Mouse (Mus musculus) neural tube, embryonic 15.5 days (tissue): ENCODE results near the gene Gm38431. TPM values are rescaled to one million over a fixed set of nuclear protein-coding genes. Genes with fewer than 3 reads are reported as not detected.

Experiments
- ATAC-seq: fragments of 200-750 bp; cut with Nextera tagmentation; 2 replicates; pipeline ENCODE4 v1.8.0; 2017; ENCODE audit warnings: mild to moderate bottlenecking, moderate TSS enrichment, moderate library complexity; ENCODE audit not compliant: low FRiP score
- H3K27ac ChIP-seq: fragments of 300-500 bp; sonication (generic); replicated peaks from 2 replicates; pipeline ENCODE4 v1.5.1; 2015; ENCODE audit warnings: mild to moderate bottlenecking, inconsistent platforms
- H3K27me3 ChIP-seq: fragments of 300-500 bp; sonication (generic); replicated peaks from 2 replicates; pipeline ENCODE4 v1.6.1; 2015; ENCODE audit warnings: inconsistent platforms
- H3K36me3 ChIP-seq: fragments of 300-500 bp; sonication (generic); 2 replicates; pipeline ENCODE4 v1.6.1; 2015; ENCODE audit warnings: inconsistent platforms
- H3K4me1 ChIP-seq: fragments of 300-500 bp; sonication (generic); 2 replicates; pipeline ENCODE4 v1.6.1; 2015; ENCODE audit warnings: inconsistent platforms
- H3K4me2 ChIP-seq: fragments of 300-500 bp; sonication (generic); 2 replicates; pipeline ENCODE4 v1.6.1; 2015; ENCODE audit warnings: inconsistent platforms, mild to moderate bottlenecking, moderate library complexity
- H3K4me3 ChIP-seq: fragments of 300-500 bp; sonication (generic); replicated peaks from 2 replicates; pipeline ENCODE4 v1.5.1; 2015; ENCODE audit warnings: mild to moderate bottlenecking, inconsistent platforms
- H3K9ac ChIP-seq: fragments of 300-500 bp; sonication (generic); replicated peaks from 2 replicates; pipeline ENCODE4 v1.6.1; 2015; ENCODE audit warnings: mild to moderate bottlenecking, inconsistent platforms
- H3K9me3 ChIP-seq: fragments of 300-500 bp; sonication (generic); replicated peaks from 2 replicates; pipeline ENCODE4 v1.6.1; 2016; ENCODE audit warnings: inconsistent platforms
- WGBS: fragments of 180-500 bp; shearing (Covaris S2); methylation state at CpG from one replicate; pipeline ENCODE4 v1.1.7; 2015; ENCODE audit warnings: mixed read lengths; 5-methylcytosine and 5-hydroxymethylcytosine counted together
- polyA plus RNA-seq: library from polyadenylated mRNA; unstranded; fragments of >200 nt; fragmentation: Nextera tagmentation; extraction: Ambion mirVana; gene quantifications from 2 replicates; pipeline ENCODE4 v1.2.1, GENCODE M21; 2015

The Gm38431 gene
- polyA plus RNA-seq, 1 experiment from 2014 or later = 1.4 TPM

- Histone ChIP-seq H3K36me3 (peaks cover 61% of the 10 kb centered on the region), H3K27ac (no peak overlapping the region), H3K9me3 (no peaks in the 10 kb centered on the region), H3K9ac (no peak overlapping the region), H3K4me1 (peaks cover 7% of the 10 kb centered on the region), H3K27me3 (no peaks in the 10 kb centered on the region), H3K4me2 (no peak overlapping the region), H3K4me3 (no peak overlapping the region)
- ATAC-seq = no peak
- 89% methylated on average over 2 of the region's 2 CpGs for whole genome bisulfite sequencing
Observed at GRCm38 (mm10) chr9:21126259-21126627, 34.4 kb upstream of the Gm38431 start.

DNA sequence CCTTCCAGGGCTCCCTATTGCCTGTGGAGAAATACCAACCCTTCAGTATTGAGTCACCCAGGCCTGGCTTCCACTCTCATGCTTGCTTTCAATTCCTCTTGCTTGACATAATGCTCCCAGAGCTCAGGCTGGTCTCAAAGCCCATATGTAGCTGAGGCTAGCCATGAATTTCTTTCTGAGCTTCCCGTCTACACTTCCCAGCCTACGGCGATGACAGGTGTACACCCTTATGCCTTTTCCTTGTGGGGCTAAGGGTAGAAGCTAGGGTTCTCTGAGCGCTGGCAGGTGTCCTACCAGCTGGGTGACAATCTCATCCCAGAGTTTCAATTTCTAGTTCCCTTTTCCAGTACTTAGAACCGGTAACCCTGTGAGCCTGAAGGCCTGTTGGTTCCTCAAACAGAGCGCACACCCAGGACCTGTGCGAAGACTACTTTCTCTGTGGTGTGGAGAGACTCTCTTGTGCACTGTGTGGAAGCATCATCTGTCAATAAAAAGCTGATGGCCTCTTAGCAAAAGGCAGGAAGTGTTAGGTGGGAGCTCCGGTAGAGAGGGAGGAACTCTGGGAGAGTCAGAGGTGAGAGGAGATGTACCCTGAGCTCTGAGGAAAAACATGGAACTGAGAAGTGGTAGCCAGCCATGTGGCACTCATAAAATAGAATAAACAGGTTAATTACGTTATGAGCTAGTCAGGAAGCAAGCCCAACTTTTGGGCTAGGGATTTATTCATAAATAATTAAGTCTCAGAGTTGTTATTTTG, 33.9 kb upstream of the Gm38431 start:
- no peaks in the 10 kb centered on the region for H3K9me3 ChIP-seq
- H3K27me3 ChIP-seq = no peaks in the 10 kb centered on the region
- no peak overlapping the region for H3K4me2 ChIP-seq
- H3K4me3 ChIP-seq = no peak overlapping the region
- H3K4me1 ChIP-seq = peaks cover 7% of the 10 kb centered on the region
- no peak overlapping the region for H3K9ac ChIP-seq
- H3K36me3 ChIP-seq = peaks cover 67% of the 10 kb centered on the region
- WGBS = 89% methylated on average over 9 of the region's 9 CpGs
- no peak overlapping the region for H3K27ac ChIP-seq
- ATAC-seq = no peak

GRCm38 (mm10) chr9:21124837-21125236, 33.0 kb upstream of the Gm38431 start:
- no peak overlapping the region for H3K4me3 ChIP-seq
- no peak overlapping the region for H3K9ac ChIP-seq
- peaks cover 75% of the 10 kb centered on the region for H3K36me3 ChIP-seq
- no peaks in the 10 kb centered on the region for H3K9me3 ChIP-seq
- H3K27me3 ChIP-seq = no peaks in the 10 kb centered on the region
- H3K4me2 ChIP-seq = no peak overlapping the region
- no peak for ATAC-seq
- no peak overlapping the region for H3K27ac ChIP-seq
- 87% methylated on average over 5 of the region's 5 CpGs for WGBS
- H3K4me1 ChIP-seq = no peaks in the 10 kb centered on the region

DNA sequence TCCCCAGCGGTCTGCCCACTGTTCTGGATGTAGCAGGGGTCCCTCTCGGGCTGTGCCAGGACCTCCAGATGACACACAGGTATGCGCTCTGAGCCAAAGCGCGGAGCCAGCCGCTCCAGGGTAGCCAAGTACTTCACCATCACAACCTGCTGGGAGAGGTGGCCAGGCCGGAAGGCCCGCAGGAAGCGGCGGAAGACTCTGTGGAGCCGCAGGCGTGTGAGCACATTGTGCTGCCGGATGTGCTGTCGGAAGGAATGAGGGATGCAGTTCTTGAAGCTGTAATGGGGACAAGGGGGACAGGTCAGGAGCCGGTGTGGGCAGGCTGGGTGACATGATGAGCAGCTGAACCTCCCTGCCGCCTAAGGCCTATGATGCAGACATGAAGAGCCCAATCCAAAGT, 29.7 kb upstream of the Gm38431 start:
- WGBS = 94% methylated on average over 16 of the region's 16 CpGs
- no peaks in the 10 kb centered on the region for H3K4me1 ChIP-seq
- no peaks in the 10 kb centered on the region for H3K9me3 ChIP-seq
- no peak overlapping the region for H3K4me3 ChIP-seq
- ATAC-seq = no peak
- no peak overlapping the region for H3K27ac ChIP-seq
- H3K9ac ChIP-seq = no peak overlapping the region
- no peaks in the 10 kb centered on the region for H3K27me3 ChIP-seq
- H3K36me3 ChIP-seq = peaks cover 67% of the 10 kb centered on the region
- no peak overlapping the region for H3K4me2 ChIP-seq

DNA sequence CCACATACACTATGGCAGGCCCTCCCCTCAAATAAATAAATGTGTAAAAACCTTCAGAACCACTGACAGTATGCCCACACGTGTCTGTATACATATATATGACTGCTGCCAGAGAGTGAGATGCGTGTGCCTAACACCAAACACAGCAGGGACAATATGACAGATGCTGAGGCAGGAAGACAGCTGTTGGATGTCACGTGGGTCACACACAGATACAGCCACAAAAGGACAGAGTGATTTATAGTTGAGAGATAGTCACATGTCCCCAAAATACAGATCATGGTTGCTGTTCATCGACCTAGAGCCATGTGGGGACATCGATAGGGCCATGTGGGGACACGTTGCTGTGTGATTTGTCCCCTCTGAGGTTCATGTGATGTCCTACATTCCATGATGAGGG, 25.3 kb upstream of the Gm38431 start:
- no peak for ATAC-seq
- WGBS = 74% methylated on average over 6 of the region's 6 CpGs
- H3K4me1 ChIP-seq = no peaks in the 10 kb centered on the region
- no peak overlapping the region for H3K4me3 ChIP-seq
- H3K27ac ChIP-seq = no peak overlapping the region
- no peak overlapping the region for H3K4me2 ChIP-seq
- H3K27me3 ChIP-seq = no peaks in the 10 kb centered on the region
- H3K9me3 ChIP-seq = no peaks in the 10 kb centered on the region
- H3K9ac ChIP-seq = no peak overlapping the region
- peaks cover 27% of the 10 kb centered on the region for H3K36me3 ChIP-seq

- Histone ChIP-seq H3K27me3 (no peaks in the 10 kb centered on the region), H3K4me2 (no peak overlapping the region), H3K36me3 (peaks cover 10% of the 10 kb centered on the region), H3K27ac (no peak overlapping the region), H3K4me3 (no peak overlapping the region), H3K9me3 (no peaks in the 10 kb centered on the region), H3K4me1 (no peaks in the 10 kb centered on the region), H3K9ac (no peak overlapping the region)
- ATAC-seq = no peak
- 90% methylated on average over 8 of the region's 8 CpGs for WGBS
Observed at GRCm38 (mm10) chr9:21115105-21115504, 23.3 kb upstream of the Gm38431 start.

DNA sequence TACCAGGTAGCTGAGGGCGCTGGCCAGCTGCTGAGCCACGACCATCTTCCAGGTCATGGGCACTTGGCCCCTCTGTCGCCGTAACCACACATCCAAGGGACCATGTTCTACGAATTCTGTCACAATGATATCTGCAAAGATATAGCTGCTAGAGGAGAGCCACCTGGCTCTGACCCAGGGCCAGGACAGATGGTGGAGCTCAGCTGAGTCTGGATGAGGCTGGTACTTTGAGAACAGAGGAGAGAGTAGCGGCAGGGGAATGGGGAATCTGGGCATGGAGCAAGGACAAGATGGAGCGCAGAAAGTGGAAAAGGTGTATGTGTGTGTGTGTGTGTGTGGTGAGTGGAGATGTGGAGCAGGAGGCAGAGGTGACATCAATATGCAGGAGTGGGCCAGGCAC, 22.4 kb upstream of the Gm38431 start:
- ATAC-seq = no peak
- peaks cover 8% of the 10 kb centered on the region for H3K36me3 ChIP-seq
- 88% methylated on average over 7 of the region's 7 CpGs for WGBS

GRCm38 (mm10) chr9:21113751-21114150, 22.0 kb upstream of the Gm38431 start:
- H3K27ac ChIP-seq = no peak overlapping the region
- no peaks in the 10 kb centered on the region for H3K9me3 ChIP-seq
- H3K36me3 ChIP-seq = peaks cover 11% of the 10 kb centered on the region
- no peak for ATAC-seq
- no peak overlapping the region for H3K4me3 ChIP-seq
- 89% methylated on average over 6 of the region's 6 CpGs for WGBS
- no peaks in the 10 kb centered on the region for H3K27me3 ChIP-seq
- no peak overlapping the region for H3K4me2 ChIP-seq
- H3K4me1 ChIP-seq = no peaks in the 10 kb centered on the region
- H3K9ac ChIP-seq = no peak overlapping the region

More for the DNA sequence above, 22.4 kb upstream of the Gm38431 start:
- Histone ChIP-seq H3K4me1 (no peaks in the 10 kb centered on the region), H3K4me2 (no peak overlapping the region), H3K27me3 (no peaks in the 10 kb centered on the region), H3K9me3 (no peaks in the 10 kb centered on the region), H3K9ac (no peak overlapping the region), H3K4me3 (no peak overlapping the region), H3K27ac (no peak overlapping the region)

GRCm38 (mm10) chr9:21107607-21108237, 15.9 kb upstream of the Gm38431 start:
- H3K36me3 ChIP-seq = peaks cover 14% of the 10 kb centered on the region
- H3K4me3 ChIP-seq = no peak overlapping the region
- H3K9ac ChIP-seq = no peak overlapping the region
- WGBS = 53% methylated on average over 23 of the region's 23 CpGs
- no peaks in the 10 kb centered on the region for H3K27me3 ChIP-seq
- no peaks in the 10 kb centered on the region for H3K4me1 ChIP-seq
- no peak overlapping the region for H3K27ac ChIP-seq
- no peak for ATAC-seq
- H3K9me3 ChIP-seq = no peaks in the 10 kb centered on the region
- no peak overlapping the region for H3K4me2 ChIP-seq

DNA sequence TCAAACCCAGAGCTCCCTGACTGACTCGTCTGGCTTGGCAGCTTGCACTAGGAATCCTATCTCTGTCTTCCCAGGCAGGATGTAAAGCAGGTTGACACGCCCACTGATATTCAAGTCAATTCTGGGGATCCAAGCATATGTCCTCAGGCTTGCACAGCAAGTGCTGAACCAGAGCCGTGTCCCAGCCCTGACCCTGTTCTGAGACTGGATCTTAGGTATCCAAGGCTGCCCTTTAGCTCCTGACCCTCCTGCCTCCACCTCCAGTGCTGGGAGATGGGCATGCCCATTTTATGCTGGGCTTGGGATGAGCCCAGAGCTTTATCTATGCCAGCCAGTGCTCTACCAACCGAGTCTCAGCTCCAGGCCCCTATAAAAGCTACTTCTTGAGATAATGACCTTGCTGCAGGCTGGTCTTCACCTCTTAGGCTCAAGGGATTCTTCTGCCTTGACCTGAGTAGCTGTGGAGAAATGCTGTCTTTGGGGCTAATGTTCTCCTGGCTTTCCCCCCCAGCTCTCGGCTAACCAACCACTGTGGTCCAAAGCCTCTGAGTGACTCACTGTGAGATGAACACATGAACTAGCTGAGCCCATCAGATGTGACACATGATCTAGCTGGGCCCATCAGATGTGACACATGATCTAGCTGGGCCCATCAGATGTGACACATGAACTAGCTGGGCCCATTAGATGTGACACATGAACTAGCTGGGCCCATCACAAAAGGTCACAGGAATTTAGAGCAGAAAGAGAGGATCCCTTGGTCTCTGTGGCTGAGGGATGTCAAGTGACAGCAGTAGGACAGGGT, 14.2 kb upstream of the Gm38431 start:
- WGBS = 81% methylated on average over 5 of the region's 5 CpGs
- Histone ChIP-seq H3K4me2 (no peak overlapping the region), H3K27me3 (no peaks in the 10 kb centered on the region), H3K27ac (no peak overlapping the region), H3K9me3 (no peaks in the 10 kb centered on the region), H3K36me3 (peaks cover 12% of the 10 kb centered on the region), H3K4me1 (no peaks in the 10 kb centered on the region), H3K9ac (no peak overlapping the region), H3K4me3 (no peak overlapping the region)
- no peak for ATAC-seq

DNA sequence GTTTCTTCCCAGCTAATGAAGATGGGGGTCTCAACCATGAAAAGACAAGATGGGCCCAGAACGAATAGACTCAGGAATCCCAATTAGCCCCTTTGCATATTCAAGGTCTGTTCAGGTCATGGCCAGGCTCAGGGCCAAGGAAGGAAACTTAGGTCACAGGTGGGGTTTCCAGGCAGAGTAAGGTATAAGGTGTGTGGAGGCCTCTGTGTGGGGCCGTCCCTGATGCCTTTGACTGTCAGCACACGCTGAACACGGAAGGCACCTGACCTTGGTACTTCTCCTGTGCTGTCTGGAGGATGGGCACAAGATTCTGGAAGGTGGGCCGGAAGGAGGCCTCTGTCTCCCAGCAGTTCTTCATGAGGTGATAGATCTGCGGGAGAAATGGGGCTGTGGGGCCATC, 13.0 kb upstream of the Gm38431 start:
- H3K27ac ChIP-seq = no peak overlapping the region
- ATAC-seq = no peak
- H3K4me1 ChIP-seq = no peaks in the 10 kb centered on the region; the same call in 1 of the 2 replicates
- H3K9ac ChIP-seq = no peak overlapping the region
- H3K27me3 ChIP-seq = no peaks in the 10 kb centered on the region
- no peaks in the 10 kb centered on the region for H3K9me3 ChIP-seq
- H3K36me3 ChIP-seq = peaks cover 12% of the 10 kb centered on the region
- WGBS = 88% methylated on average over 6 of the region's 6 CpGs
- H3K4me2 ChIP-seq = no peak overlapping the region
- no peak overlapping the region for H3K4me3 ChIP-seq

DNA sequence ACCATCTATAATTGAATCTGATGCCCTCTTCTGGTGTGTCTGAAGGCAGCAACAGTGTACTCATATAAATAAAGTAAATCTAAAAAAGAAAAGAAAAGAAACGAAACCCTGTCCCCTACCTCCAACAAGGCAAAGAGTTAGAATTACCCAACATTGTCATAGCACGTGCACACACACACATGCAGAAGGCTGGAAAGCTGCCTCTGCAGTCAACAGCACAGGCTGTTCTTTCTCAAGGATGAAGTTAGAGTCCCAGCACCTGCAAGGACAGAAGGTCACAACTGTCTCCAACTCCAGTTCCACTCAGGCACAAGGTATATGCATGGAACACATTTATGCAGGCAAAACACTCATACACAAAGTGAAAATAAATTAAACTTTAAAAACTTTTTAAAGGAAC, 10.3 kb upstream of the Gm38431 start:
- Histone ChIP-seq H3K9ac (no peak overlapping the region), H3K4me2 (no peak overlapping the region), H3K4me1 (no peaks in the 10 kb centered on the region; the same call in 1 of the 2 replicates), H3K9me3 (no peaks in the 10 kb centered on the region), H3K27ac (no peak overlapping the region), H3K27me3 (no peaks in the 10 kb centered on the region), H3K36me3 (no peaks in the 10 kb centered on the region), H3K4me3 (no peak overlapping the region)
- 89% methylated on average over 2 of the region's 2 CpGs for WGBS
- no peak for ATAC-seq
